Mouse (Mus musculus): ENCODE results near the gene Dctn1. TPM values are rescaled to one million over a fixed set of nuclear protein-coding genes. Genes with fewer than 3 reads are reported as not detected.

Gene Dctn1
- polyA plus RNA-seq, 1 experiment from 2014 or later = 55.3 TPM

GRCm38 (mm10) chr6:83136291-83136880 is 29.3 kb upstream of the Dctn1 start:
- DNase-seq (ENCODE audit: low spot score) (peak; percentile 29), ATAC-seq (no peak)
- peak overlapping the region; percentile 96 for H3K27ac ChIP-seq (ENCODE audit: low read length)
- H3K27me3 ChIP-seq (replicated peaks; ENCODE audit: insufficient read depth, low read length) = no peaks in the 10 kb centered on the region
- H3K36me3 ChIP-seq (ENCODE audit: insufficient read depth, low read length) = no peaks in the 10 kb centered on the region
- no peaks in the 10 kb centered on the region for H3K9me3 ChIP-seq (ENCODE audit: low read length)
- no peak for TF ChIP-seq CTCF (IDR thresholded peaks at IDR 0.05)
- H3K9ac ChIP-seq (replicated peaks; ENCODE audit: low read depth) = peak overlapping the region; percentile 61
- whole genome bisulfite sequencing = 12% methylated on average over 5 of the region's 5 CpGs
- H3K4me1 ChIP-seq (ENCODE audit: insufficient read depth, low read depth, low read length) = peaks cover 23% of the 10 kb centered on the region; the same call in 1 of the 2 replicates
- peak overlapping the region; percentile 51 for H3K4me3 ChIP-seq (ENCODE audit: low read depth, low read length)
- peak overlapping the region; percentile 89 for H3K4me2 ChIP-seq (replicated peaks; ENCODE audit: low read depth, low read length)

GRCm38 (mm10) chr6:83136881-83137575 is 28.7 kb upstream of the Dctn1 start:
- peak; percentile 85 for DNase-seq (ENCODE audit: low spot score)

DNA sequence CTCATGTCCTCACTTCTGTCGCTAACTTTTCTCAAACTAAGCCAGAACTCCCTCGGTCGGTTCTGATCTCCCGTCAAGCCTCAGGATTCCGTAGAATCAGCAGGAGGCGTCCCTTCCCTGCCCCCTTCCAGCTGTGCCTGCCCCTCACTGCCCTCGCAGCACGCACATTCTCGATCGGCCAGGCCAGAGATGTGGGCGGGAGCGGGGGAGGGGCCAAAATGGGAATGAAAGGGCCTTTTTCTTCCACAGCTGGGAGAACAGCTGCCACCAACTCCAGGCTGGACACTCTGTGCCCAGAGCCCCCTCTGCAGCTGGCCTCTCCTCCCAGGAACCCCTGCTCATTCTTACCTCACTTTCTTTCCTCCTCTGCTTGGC is 28.2 kb upstream of the Dctn1 start:
- DNase-seq (ENCODE audit: low spot score) = peak; percentile 94
- Histone ChIP-seq H3K4me2 (replicated peaks; ENCODE audit: low read depth, low read length) (peak overlapping the region; percentile 89), H3K4me1 (ENCODE audit: insufficient read depth, low read depth, low read length) (peaks cover 21% of the 10 kb centered on the region; the same call in 1 of the 2 replicates), H3K4me3 (ENCODE audit: low read depth, low read length) (peak overlapping the region; percentile 51), H3K36me3 (ENCODE audit: insufficient read depth, low read length) (no peaks in the 10 kb centered on the region), H3K27me3 (replicated peaks; ENCODE audit: insufficient read depth, low read length) (no peaks in the 10 kb centered on the region), H3K9ac (replicated peaks; ENCODE audit: low read depth) (peak overlapping the region; percentile 61), H3K27ac (ENCODE audit: low read length) (peak overlapping the region; percentile 96), H3K9me3 (ENCODE audit: low read length) (no peaks in the 10 kb centered on the region)
- TF ChIP-seq CTCF (IDR thresholded peaks at IDR 0.05) (peak; percentile 33), EP300 (IDR thresholded peaks at IDR 0.05) (no peak)
- under 1% methylated on average over 12 of the region's 12 CpGs for WGBS
- ATAC-seq = peak; percentile 85

More at GRCm38 (mm10) chr6:83136881-83137575, 28.7 kb upstream of the Dctn1 start:
- Histone ChIP-seq H3K9ac (replicated peaks; ENCODE audit: low read depth) (peak overlapping the region; percentile 61), H3K4me3 (ENCODE audit: low read depth, low read length) (peak overlapping the region; percentile 51), H3K9me3 (ENCODE audit: low read length) (no peaks in the 10 kb centered on the region), H3K4me1 (ENCODE audit: insufficient read depth, low read depth, low read length) (peaks cover 21% of the 10 kb centered on the region; the same call in 1 of the 2 replicates), H3K4me2 (replicated peaks; ENCODE audit: low read depth, low read length) (peak overlapping the region; percentile 89), H3K27ac (ENCODE audit: low read length) (peak overlapping the region; percentile 96), H3K36me3 (ENCODE audit: insufficient read depth, low read length) (no peaks in the 10 kb centered on the region), H3K27me3 (replicated peaks; ENCODE audit: insufficient read depth, low read length) (no peaks in the 10 kb centered on the region)
- TF ChIP-seq EP300 (IDR thresholded peaks at IDR 0.05) (no peak), CTCF (IDR thresholded peaks at IDR 0.05) (no peak)
- ATAC-seq = peak; percentile 75
- WGBS = 1% methylated on average over 22 of the region's 26 CpGs

- peak overlapping the region; percentile 89 for H3K4me2 ChIP-seq (replicated peaks; ENCODE audit: low read depth, low read length)
- H3K27ac ChIP-seq (ENCODE audit: low read length) = peak overlapping the region; percentile 96
- no peaks in the 10 kb centered on the region for H3K27me3 ChIP-seq (replicated peaks; ENCODE audit: insufficient read depth, low read length)
- TF ChIP-seq CTCF (IDR thresholded peaks at IDR 0.05) (peak; percentile 29; the same call in 1 of the 2 replicates), EP300 (IDR thresholded peaks at IDR 0.05) (no peak)
- DNase-seq (ENCODE audit: low spot score) = peak; percentile 34
- ATAC-seq = peak; percentile 12; the same call in 1 of the 2 replicates
- no peaks in the 10 kb centered on the region for H3K36me3 ChIP-seq (ENCODE audit: insufficient read depth, low read length)
- 2% methylated on average over 11 of the region's 11 CpGs for WGBS
- H3K4me3 ChIP-seq (ENCODE audit: low read depth, low read length) = peak overlapping the region; percentile 51
- H3K4me1 ChIP-seq (ENCODE audit: insufficient read depth, low read depth, low read length) = peaks cover 21% of the 10 kb centered on the region; the same call in 1 of the 2 replicates
- H3K9ac ChIP-seq (replicated peaks; ENCODE audit: low read depth) = 0 out of 2 replicates have a peak overlapping the region, but pooled peaks have one; percentile 61
- H3K9me3 ChIP-seq (ENCODE audit: low read length) = no peaks in the 10 kb centered on the region
Observed at GRCm38 (mm10) chr6:83138056-83138455, 27.7 kb upstream of the Dctn1 start.

DNA sequence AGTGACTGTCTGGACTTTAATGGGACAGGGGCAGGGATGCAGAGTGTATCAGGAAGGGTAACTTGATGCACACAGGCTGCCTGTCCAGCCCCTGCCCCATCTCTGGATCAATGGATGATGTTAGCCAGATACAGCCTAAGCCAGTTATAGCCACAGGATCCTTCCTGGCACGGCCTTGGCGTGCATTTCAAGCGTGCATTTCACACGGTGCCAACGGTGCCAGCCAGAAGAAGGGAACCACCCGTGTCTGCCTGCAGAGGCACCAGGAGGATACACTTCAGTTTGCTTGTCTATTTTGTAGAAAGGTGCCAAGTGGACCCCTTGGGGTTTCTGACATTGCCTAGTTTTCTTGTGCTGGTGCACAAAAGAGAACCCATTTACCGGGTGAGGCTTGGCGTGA is 25.7 kb upstream of the Dctn1 start:
- Histone ChIP-seq H3K36me3 (ENCODE audit: insufficient read depth, low read length) (no peaks in the 10 kb centered on the region), H3K27ac (ENCODE audit: low read length) (no peak overlapping the region), H3K27me3 (replicated peaks; ENCODE audit: insufficient read depth, low read length) (no peaks in the 10 kb centered on the region), H3K4me1 (ENCODE audit: insufficient read depth, low read depth, low read length) (peaks cover 20% of the 10 kb centered on the region; the same call in 1 of the 2 replicates), H3K9ac (replicated peaks; ENCODE audit: low read depth) (no peak overlapping the region), H3K9me3 (ENCODE audit: low read length) (no peaks in the 10 kb centered on the region), H3K4me2 (replicated peaks; ENCODE audit: low read depth, low read length) (no peak overlapping the region), H3K4me3 (ENCODE audit: low read depth, low read length) (no peak overlapping the region)
- ATAC-seq (no peak), DNase-seq (ENCODE audit: low spot score) (no peak)
- 93% methylated on average over 8 of the region's 8 CpGs for WGBS
- TF ChIP-seq EP300 (IDR thresholded peaks at IDR 0.05) (no peak), CTCF (IDR thresholded peaks at IDR 0.05) (no peak)

DNA sequence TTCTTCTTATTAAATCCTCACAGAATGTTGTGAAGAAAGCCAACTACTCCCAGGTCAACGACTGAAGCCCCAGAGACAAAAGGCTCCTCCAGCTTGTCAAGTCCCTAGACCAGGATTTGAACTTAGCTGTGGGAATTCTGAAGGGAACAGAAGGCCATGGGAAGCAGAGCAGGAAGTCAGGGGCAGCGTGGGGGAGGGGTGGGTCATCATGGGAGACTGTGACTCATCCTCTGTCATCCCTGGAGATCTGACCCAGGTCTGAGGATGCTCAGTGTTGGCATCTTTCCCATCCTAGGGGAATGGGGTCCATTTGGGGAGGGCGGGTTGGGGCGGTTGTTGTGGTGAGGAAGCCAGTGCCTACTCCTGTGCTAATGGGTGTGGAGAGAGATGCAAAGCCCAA is 24.1 kb upstream of the Dctn1 start:
- no peak for ATAC-seq
- WGBS = 48% methylated on average over 4 of the region's 4 CpGs
- no peak for DNase-seq (ENCODE audit: low spot score)
- H3K4me3 ChIP-seq (ENCODE audit: low read depth, low read length) = no peak overlapping the region
- H3K27me3 ChIP-seq (replicated peaks; ENCODE audit: insufficient read depth, low read length) = no peaks in the 10 kb centered on the region
- peaks cover 5% of the 10 kb centered on the region; the same call in 1 of the 2 replicates for H3K4me1 ChIP-seq (ENCODE audit: insufficient read depth, low read depth, low read length)
- H3K27ac ChIP-seq (ENCODE audit: low read length) = no peak overlapping the region
- TF ChIP-seq EP300 (IDR thresholded peaks at IDR 0.05) = no peak
- no peak for TF ChIP-seq CTCF (IDR thresholded peaks at IDR 0.05)
- H3K9ac ChIP-seq (replicated peaks; ENCODE audit: low read depth) = no peak overlapping the region
- H3K9me3 ChIP-seq (ENCODE audit: low read length) = no peaks in the 10 kb centered on the region
- peak overlapping the region; percentile 41; the same call in 1 of the 2 replicates for H3K4me2 ChIP-seq (replicated peaks; ENCODE audit: low read depth, low read length)
- no peaks in the 10 kb centered on the region for H3K36me3 ChIP-seq (ENCODE audit: insufficient read depth, low read length)
